Mouse (Mus musculus) thymus, adult 2 months (tissue): ENCODE measurements around the gene Nup205.

Source experiments
- CTCF ChIP-seq: fragments of 200-500 bp; IDR thresholded peaks from 2 replicates; pipeline ENCODE4 v1.5.1; 2012; ENCODE audit warnings: mild to moderate bottlenecking, control low read depth, low read length, moderate library complexity, borderline replicate concordance; ENCODE audit not compliant: control insufficient read depth, poor library complexity, insufficient read depth; ENCODE audit errors: extremely low read depth
- POLR2A ChIP-seq: fragments of 200-500 bp; IDR thresholded peaks from 2 replicates; pipeline ENCODE4 v1.6.1; 2012; ENCODE audit warnings: mild to moderate bottlenecking, low read length, control low read depth, moderate library complexity; ENCODE audit not compliant: control insufficient read depth, poor library complexity, insufficient read depth; ENCODE audit errors: extremely low read depth

GRCm38 (mm10) chr6:35225696-35226095 lies 48.5 kb downstream of the Nup205 start:
- TF ChIP-seq CTCF (no peak), POLR2A (no peak)
